Mouse (Mus musculus) forebrain, embryonic 12.5 days (tissue): ENCODE results near the gene Scrn2. TPM values are rescaled to one million over a fixed set of nuclear protein-coding genes. Genes with fewer than 3 reads are reported as not detected.

ENCODE experiments used
- microRNA-seq: library from miRNA; unstranded; fragments of <30 nt; microRNA quantifications from one replicate; pipeline ENCODE4, GENCODE M21; 2017
- polyA plus RNA-seq: library from polyadenylated mRNA; unstranded; fragments of >200 nt; fragmentation: Nextera tagmentation; extraction: Ambion mirVana; gene quantifications from 2 replicates; pipeline ENCODE4 v1.2.1, GENCODE M21; 2016

Scrn2 gene
- polyA plus RNA-seq, 1 experiment from 2014 or later, result 28.0 TPM

Small RNA genes within 50 kb of the gene (microRNA-seq; reads per million reads assigned to microRNA genes)
- 1.9 reads per million for gene Mir8103

Other genes starting within 250 kb of the Scrn2 start
- gene Cbx1, start 240.8 kb upstream of the Scrn2 start, polyA plus RNA-seq, result 168 and 172 TPM in 2 replicates
- gene Nfe2l1, start 200.0 kb upstream of the Scrn2 start, polyA plus RNA-seq, result 72.8 and 76.0 TPM in 2 replicates
- 22.9 and 27.8 TPM in 2 replicates for gene Copz2, start 180.1 kb upstream of the Scrn2 start, polyA plus RNA-seq
- 102 and 106 TPM in 2 replicates for gene Cdk5rap3, start 113.4 kb upstream of the Scrn2 start, polyA plus RNA-seq
- 0.58 and 0.60 TPM in 2 replicates for gene Prr15l, start 101.8 kb upstream of the Scrn2 start, polyA plus RNA-seq
- 17.2 and 17.4 TPM in 2 replicates for gene Pnpo, start 86.0 kb upstream of the Scrn2 start, polyA plus RNA-seq
- 23.1 and 27.2 TPM in 2 replicates for gene Sp2, start 47.0 kb upstream of the Scrn2 start, polyA plus RNA-seq
- 0.26 and 0.51 TPM in 2 replicates for gene Sp6, start 16.5 kb upstream of the Scrn2 start, polyA plus RNA-seq
- 2.3 and 3.2 TPM in 2 replicates for gene Lrrc46, start 11.5 kb downstream of the Scrn2 start, polyA plus RNA-seq
- 64.0 and 65.8 TPM in 2 replicates for gene Mrpl10, start 11.6 kb downstream of the Scrn2 start, polyA plus RNA-seq
- 8.2 and 8.7 TPM in 2 replicates for gene Osbpl7, start 20.7 kb downstream of the Scrn2 start, polyA plus RNA-seq
- gene Tbx21, start 85.4 kb downstream of the Scrn2 start, polyA plus RNA-seq, result 0.19 and 0.33 TPM in 2 replicates
- gene Tbkbp1, start 121.6 kb downstream of the Scrn2 start, polyA plus RNA-seq, result 5.7 and 6.5 TPM in 2 replicates
- 71.3 and 73.9 TPM in 2 replicates for gene Kpnb1, start 157.9 kb downstream of the Scrn2 start, polyA plus RNA-seq